Mouse (Mus musculus) midbrain, embryonic 14.5 days (tissue): ENCODE data around the gene Olfr153. TPM values are rescaled to one million over a fixed set of nuclear protein-coding genes. Genes with fewer than 3 reads are reported as not detected.
A peak's percentile ranks its signal among the peaks of the same experiment; 100 is the strongest.
"Not testable (repeated sequence)": the region's sequence is repeated elsewhere in the genome, so short reads cannot be mapped to it uniquely, and the experiment has no call there.

ENCODE experiments used
- ATAC-seq: fragments of 200-750 bp; cut with Nextera tagmentation; 2 replicates; pipeline ENCODE4 v1.8.0; 2017; ENCODE audit warnings: moderate number of reproducible peaks, moderate library complexity; ENCODE audit not compliant: low FRiP score, low TSS enrichment
- DNase-seq: peaks from one replicate; pipeline ENCODE4 v3.0.0-alpha.2; 2015
- H3K27ac ChIP-seq: fragments of 300-500 bp; sonication (generic); replicated peaks from 2 replicates; pipeline ENCODE4 v1.5.1; 2014; ENCODE audit warnings: mild to moderate bottlenecking, low read depth, low read length, moderate library complexity
- H3K27me3 ChIP-seq: fragments of 300-500 bp; sonication (generic); 2 replicates; pipeline ENCODE4 v1.6.1; 2014; ENCODE audit warnings: low read length, control low read depth, mixed read lengths; ENCODE audit not compliant: control insufficient read depth, insufficient read depth
- H3K36me3 ChIP-seq: fragments of 300-500 bp; sonication (generic); 2 replicates; pipeline ENCODE4 v1.6.1; 2014; ENCODE audit warnings: low read length, control low read depth; ENCODE audit not compliant: control insufficient read depth, insufficient read depth
- H3K4me1 ChIP-seq: fragments of 300-500 bp; sonication (generic); 2 replicates; pipeline ENCODE4 v1.6.1; 2014; ENCODE audit warnings: mild to moderate bottlenecking, antibody characterized with exemption, low read length, control low read depth; ENCODE audit not compliant: control insufficient read depth, insufficient read depth
- H3K4me2 ChIP-seq: fragments of 300-500 bp; sonication (generic); 2 replicates; pipeline ENCODE4 v1.6.1; 2014; ENCODE audit warnings: mild to moderate bottlenecking, low read length, moderate library complexity
- H3K4me3 ChIP-seq: fragments of 300-500 bp; sonication (generic); replicated peaks from 2 replicates; pipeline ENCODE4 v1.5.1; 2014; ENCODE audit warnings: low read depth, low read length
- H3K9ac ChIP-seq: fragments of 300-500 bp; sonication (generic); replicated peaks from 2 replicates; pipeline ENCODE4 v1.6.1; 2014; ENCODE audit warnings: mild to moderate bottlenecking, low read length, moderate library complexity
- H3K9me3 ChIP-seq: fragments of 300-500 bp; sonication (generic); 2 replicates; pipeline ENCODE4 v1.6.1; 2016; ENCODE audit warnings: low read length, control low read depth, mixed read lengths; ENCODE audit not compliant: control insufficient read depth
- WGBS: fragments of 180-500 bp; shearing (Covaris S2); extraction: QIAGEN DNeasy Blood & Tissue Kit; methylation state at CpG from one replicate; pipeline ENCODE4 v1.1.7; 2014; 5-methylcytosine and 5-hydroxymethylcytosine counted together
- polyA plus RNA-seq: library from polyadenylated mRNA; unstranded; fragments of >200 nt; fragmentation: Nextera tagmentation; extraction: Ambion mirVana; gene quantifications from 2 replicates; pipeline ENCODE4 v1.2.1, GENCODE M21; 2014

The Olfr153 gene
- not detected in 2 replicates for polyA plus RNA-seq

DNA sequence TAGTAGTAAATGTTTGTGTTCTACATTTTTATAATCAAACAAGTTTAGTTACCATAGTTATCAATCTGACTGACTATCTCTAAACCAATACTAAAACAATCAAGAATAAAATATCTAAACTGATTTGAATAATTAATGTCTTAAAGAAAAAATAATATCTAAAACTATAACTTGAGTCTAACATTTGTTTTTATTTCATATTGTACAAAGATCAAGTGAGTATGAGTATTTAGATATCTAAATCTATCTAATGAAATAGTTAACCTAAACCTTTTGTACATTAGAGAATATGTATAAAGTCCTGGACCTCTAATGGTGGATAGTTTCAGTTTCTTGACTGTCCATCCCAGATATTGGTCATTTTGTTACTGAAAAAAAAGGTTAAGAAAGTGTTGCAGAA lies at the start of gene Olfr153:
Gene Olfr153, plus strand, starts transcription at position 301 of the 400 bp plus-strand sequence.
- Histone ChIP-seq H3K4me3 (no peak within 1 kb of the TSS), H3K36me3 (no peaks in the 10 kb centered on the region), H3K9me3 (no peaks in the 10 kb centered on the region), H3K4me1 (no peaks in the 10 kb centered on the region), H3K27me3 (no peaks in the 10 kb centered on the region), H3K9ac (no peak within 1 kb of the TSS), H3K4me2 (no peak within 1 kb of the TSS), H3K27ac (no peak within 1 kb of the TSS)
- ATAC-seq (no peak), DNase-seq (no peak)

GRCm38 (mm10) chr2:87482276-87482675 lies 49.3 kb upstream of the Olfr153 start:
- no peaks in the 10 kb centered on the region for H3K27me3 ChIP-seq
- no peak overlapping the region for H3K4me3 ChIP-seq
- no peak overlapping the region for H3K9ac ChIP-seq
- no peaks in the 10 kb centered on the region for H3K36me3 ChIP-seq
- no peak for ATAC-seq
- no peaks in the 10 kb centered on the region for H3K9me3 ChIP-seq
- no peaks in the 10 kb centered on the region for H3K4me1 ChIP-seq
- DNase-seq, result no peak
- WGBS, result 76% methylated on average over 2 of the region's 2 CpGs
- no peak overlapping the region for H3K4me2 ChIP-seq
- no peak overlapping the region for H3K27ac ChIP-seq

DNA sequence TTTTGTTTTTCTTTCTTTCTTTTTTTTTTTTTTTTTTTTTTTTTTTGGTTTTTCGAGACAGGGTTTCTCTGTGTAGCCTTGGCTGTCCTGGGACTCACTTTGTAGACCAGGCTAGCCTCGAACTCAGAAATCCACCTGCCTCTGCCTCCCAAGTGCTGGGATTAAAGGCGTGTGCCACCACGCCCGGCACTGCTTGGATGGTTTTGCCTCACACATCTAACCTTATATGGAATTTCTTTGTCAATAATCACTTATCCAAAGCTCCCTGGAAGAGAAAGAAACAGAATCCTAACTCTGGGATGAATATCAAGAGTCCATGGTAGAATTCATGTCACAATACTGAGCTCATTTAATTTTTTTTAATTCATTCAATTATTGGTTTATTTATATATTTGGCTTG lies 34.6 kb upstream of the Olfr153 start, which contains the start of gene Pramel7:
Gene Pramel7, minus strand, starts transcription at position 101 of the 400 bp plus-strand sequence.
- H3K36me3 ChIP-seq, H3K4me2 ChIP-seq, H3K4me1 ChIP-seq, ATAC-seq, H3K4me3 ChIP-seq, H3K9me3 ChIP-seq, H3K27ac ChIP-seq, DNase-seq, H3K9ac ChIP-seq, H3K27me3 ChIP-seq: not testable (repeated sequence)
- 91% methylated on average over 4 of the region's 5 CpGs for WGBS

- ATAC-seq (no peak), DNase-seq (no peak)
- H3K4me1 ChIP-seq, result no peaks in the 10 kb centered on the region
- H3K27ac ChIP-seq, result no peak within 1 kb of the TSS
- H3K27me3 ChIP-seq, result no peaks in the 10 kb centered on the region
- WGBS, result 87% methylated on average over 6 of the region's 6 CpGs
- H3K36me3 ChIP-seq, result no peaks in the 10 kb centered on the region
- H3K9me3 ChIP-seq, result no peaks in the 10 kb centered on the region
- no peak within 1 kb of the TSS for H3K4me3 ChIP-seq
- no peak within 1 kb of the TSS for H3K9ac ChIP-seq
- H3K4me2 ChIP-seq, result no peak within 1 kb of the TSS
Measured at GRCm38 (mm10) chr2:87506265-87506664, 25.3 kb upstream of the Olfr153 start, which contains the start of gene Pramel6. Pramel6 (plus strand) TSS chr2:87506565.

DNA sequence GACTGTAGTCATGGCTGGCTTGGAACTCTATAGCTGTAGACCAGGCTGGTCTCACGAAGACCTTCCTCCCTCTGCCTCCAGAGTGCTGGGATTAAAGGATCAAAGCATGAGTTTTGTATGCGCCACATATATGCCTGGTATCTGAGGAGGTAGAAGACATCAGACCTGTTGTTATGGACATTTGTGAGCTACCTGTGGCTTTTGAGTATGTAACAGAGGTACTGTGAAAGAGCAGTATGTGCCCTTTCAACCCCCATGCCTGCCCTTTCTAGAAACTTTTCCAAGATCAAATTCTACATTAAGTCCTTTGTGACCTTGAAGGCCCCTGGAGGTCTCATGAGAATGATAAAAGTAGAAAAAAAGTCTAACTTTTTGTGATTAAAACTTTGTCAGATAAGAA lies 16.6 kb upstream of the Olfr153 start:
- DNase-seq (no peak), ATAC-seq (no peak)
- Histone ChIP-seq H3K4me1 (no peaks in the 10 kb centered on the region), H3K9me3 (no peaks in the 10 kb centered on the region), H3K4me3 (no peak overlapping the region), H3K27me3 (no peaks in the 10 kb centered on the region), H3K36me3 (no peaks in the 10 kb centered on the region), H3K4me2 (no peak overlapping the region), H3K27ac (no peak overlapping the region), H3K9ac (no peak overlapping the region)
- WGBS, result 86% methylated on average over 2 of the region's 2 CpGs

- Histone ChIP-seq H3K4me3 (no peak overlapping the region), H3K27me3 (no peaks in the 10 kb centered on the region), H3K4me1 (no peaks in the 10 kb centered on the region), H3K27ac (no peak overlapping the region), H3K4me2 (no peak overlapping the region), H3K9ac (no peak overlapping the region), H3K9me3 (no peaks in the 10 kb centered on the region), H3K36me3 (no peaks in the 10 kb centered on the region)
- DNase-seq, result no peak
- WGBS, result 90% methylated on average over 7 of the region's 8 CpGs
- no peak for ATAC-seq
Measured at GRCm38 (mm10) chr2:87515457-87516060, 16.0 kb upstream of the Olfr153 start.

DNA sequence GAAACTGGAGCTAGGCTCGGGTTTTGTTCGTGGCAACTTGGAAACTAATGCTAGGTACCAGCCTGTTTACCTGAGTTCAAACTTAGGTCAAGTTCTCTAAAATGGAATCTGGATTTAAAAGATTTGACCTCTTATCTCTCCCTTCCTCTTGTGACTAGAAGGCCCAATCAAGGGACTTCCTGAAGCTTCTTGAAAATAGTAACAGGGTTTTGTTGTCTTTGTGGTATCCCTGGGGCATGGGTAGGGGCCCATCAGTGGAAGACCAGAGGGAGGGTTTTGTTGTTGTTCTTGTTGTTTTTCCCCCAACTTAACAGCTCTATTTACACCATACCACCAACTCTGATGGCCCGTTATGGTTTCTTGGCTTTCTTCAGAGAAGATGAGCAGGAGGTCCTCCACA lies 15.0 kb upstream of the Olfr153 start:
- H3K4me3 ChIP-seq, result no peak overlapping the region
- 86% methylated on average over 3 of the region's 3 CpGs for WGBS

GRCm38 (mm10) chr2:87520651-87521050 lies 10.9 kb upstream of the Olfr153 start:
- 90% methylated on average over 4 of the region's 4 CpGs for WGBS
- DNase-seq (no peak), ATAC-seq (no peak)
- H3K4me3 ChIP-seq, result no peak overlapping the region
- H3K27ac ChIP-seq, result no peak overlapping the region
- H3K4me2 ChIP-seq, result no peak overlapping the region
- H3K36me3 ChIP-seq, result no peaks in the 10 kb centered on the region
- H3K27me3 ChIP-seq, result no peaks in the 10 kb centered on the region
- H3K9ac ChIP-seq, result no peak overlapping the region
- no peaks in the 10 kb centered on the region for H3K4me1 ChIP-seq
- H3K9me3 ChIP-seq, result no peaks in the 10 kb centered on the region

More for the DNA sequence above, 15.0 kb upstream of the Olfr153 start:
- Histone ChIP-seq H3K27me3 (no peaks in the 10 kb centered on the region), H3K4me1 (no peaks in the 10 kb centered on the region), H3K4me2 (no peak overlapping the region), H3K27ac (no peak overlapping the region), H3K9ac (no peak overlapping the region), H3K9me3 (no peaks in the 10 kb centered on the region), H3K36me3 (no peaks in the 10 kb centered on the region)
- no peak for DNase-seq
- no peak for ATAC-seq

GRCm38 (mm10) chr2:87525899-87526616 lies 5.5 kb upstream of the Olfr153 start:
- peak; percentile 75; the same call in 1 of the 2 replicates for ATAC-seq
- peak; percentile 64 for DNase-seq

More at GRCm38 (mm10) chr2:87525899-87526616, 5.5 kb upstream of the Olfr153 start:
- H3K27ac ChIP-seq, H3K9ac ChIP-seq, H3K4me1 ChIP-seq, H3K9me3 ChIP-seq, H3K36me3 ChIP-seq, H3K27me3 ChIP-seq: not testable (repeated sequence)
- peak overlapping the region; percentile 51 for H3K4me2 ChIP-seq
- WGBS, result 24% methylated on average over 38 of the region's 39 CpGs
- peak overlapping the region; percentile 27 for H3K4me3 ChIP-seq
